Mouse (Mus musculus): ENCODE data around the gene Cavin4.

DNA sequence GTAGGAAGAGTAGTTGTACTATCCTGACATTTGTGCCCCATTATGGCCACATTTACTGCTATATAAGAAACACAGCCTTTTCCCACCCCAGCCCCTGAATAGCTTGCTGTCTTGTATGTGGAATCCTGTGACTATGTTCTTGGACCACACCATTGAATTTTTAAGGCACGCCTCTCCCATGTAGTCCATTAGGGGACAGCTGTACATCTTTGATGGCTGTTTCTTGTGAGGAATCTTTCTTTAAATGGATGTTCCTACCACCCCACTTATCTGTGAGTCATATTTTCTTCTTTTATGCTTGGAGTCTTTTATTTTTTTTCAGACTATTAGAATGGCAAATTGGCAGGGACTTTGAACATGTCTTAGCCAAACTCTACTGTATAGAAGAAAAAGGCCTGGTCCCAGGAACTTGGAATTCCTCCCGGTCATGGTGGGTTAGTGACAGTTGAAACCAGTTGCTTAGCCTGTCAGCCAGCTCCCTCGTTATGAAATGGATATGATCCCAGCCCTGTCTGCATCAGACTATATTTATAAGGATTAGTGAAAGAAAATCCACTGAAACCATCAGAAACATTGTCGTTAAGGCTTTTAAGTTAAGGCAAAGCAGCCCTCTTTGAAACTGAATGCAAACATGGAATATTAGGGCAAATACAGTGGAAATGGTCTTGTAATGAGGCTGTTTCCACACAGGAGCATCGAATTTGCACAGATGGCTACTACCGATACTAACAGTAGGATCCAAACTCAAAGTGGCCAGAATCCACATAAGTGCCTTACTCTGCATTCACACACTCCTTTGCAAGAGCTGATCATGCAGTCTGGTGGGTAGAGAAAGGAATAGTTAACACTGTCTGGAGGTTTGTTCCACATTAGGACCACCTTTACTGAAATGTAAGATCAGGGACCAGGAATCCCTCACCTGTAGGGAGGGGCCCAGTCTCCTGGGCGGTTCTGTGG lies 2.4 kb upstream of the Cavin4 start:
- TF ChIP-seq POLR2A (IDR thresholded peaks at IDR 0.05; ENCODE audit: insufficient read length, low read depth) (no peak), MAX (IDR thresholded peaks at IDR 0.05; ENCODE audit: low read depth) (no peak), TCF12 (IDR thresholded peaks at IDR 0.05; ENCODE audit: insufficient read depth, poor library complexity, severe bottlenecking) (no peak), REST (IDR thresholded peaks at IDR 0.05; ENCODE audit: insufficient read depth, insufficient read length) (no peak), SRF (IDR thresholded peaks at IDR 0.05; ENCODE audit: control insufficient read depth, insufficient read length, low read depth) (no peak), MYOD1 (IDR thresholded peaks at IDR 0.05; ENCODE audit: control insufficient read depth in 1 of 3, insufficient read length in 2 of 3, low read depth in 2 of 3) (peak; percentile 30 to 54 (median 45)), TCF3 (IDR thresholded peaks at IDR 0.05; ENCODE audit: insufficient read length, low read depth) (no peak), USF1 (IDR thresholded peaks at IDR 0.05; ENCODE audit: low read depth) (no peak), CEBPB (IDR thresholded peaks at IDR 0.05; ENCODE audit: insufficient read depth, poor library complexity, severe bottlenecking) (no peak), POLR2AphosphoS2 (IDR thresholded peaks at IDR 0.05; ENCODE audit: insufficient read length, low read depth) (no peak)

Measured in myocyte (in vitro differentiated cells).